Mouse (Mus musculus): Measurements from ENCODE around the gene Mdm4. TPM values are rescaled to one million over a fixed set of nuclear protein-coding genes. Genes with fewer than 3 reads are reported as not detected.
A peak's percentile ranks its signal among the peaks of the same experiment; 100 is the strongest.

Mdm4 gene
- 39.6 and 46.7 TPM in 2 replicates for polyA plus RNA-seq (2012; rRNA removed)

- no peaks in the 10 kb centered on the region for H3K27me3 ChIP-seq (ENCODE audit: control insufficient read depth, insufficient read depth, low read length)
- no peaks in the 10 kb centered on the region for H3K36me3 ChIP-seq (ENCODE audit: control insufficient read depth, insufficient read depth, low read length)
- TF ChIP-seq POLR2A (IDR thresholded peaks at IDR 0.05; ENCODE audit: control insufficient read depth, low read depth, low read length) (no peak), CTCF (IDR thresholded peaks at IDR 0.05; ENCODE audit: control insufficient read depth, insufficient read depth, insufficient replicate concordance, low read depth, low read length) (no peak)
- H3K4me1 ChIP-seq (ENCODE audit: control insufficient read depth, insufficient read depth, low read length), result peaks cover 2% of the 10 kb centered on the region; the same call in 1 of the 2 replicates
- no peak within 1 kb of the TSS for H3K27ac ChIP-seq (ENCODE audit: control insufficient read depth, insufficient read depth, low read depth, low read length)
- no peak within 1 kb of the TSS for H3K4me3 ChIP-seq (ENCODE audit: control insufficient read depth, low read depth, low read length)
Observed at GRCm38 (mm10) chr1:133030461-133030860, at the start of gene Mdm4. TSS of gene Mdm4 (minus strand) at chr1:133030561.

- TF ChIP-seq POLR2A (IDR thresholded peaks at IDR 0.05; ENCODE audit: control insufficient read depth, low read depth, low read length), result no peak
- no peak for TF ChIP-seq CTCF (IDR thresholded peaks at IDR 0.05; ENCODE audit: control insufficient read depth, insufficient read depth, insufficient replicate concordance, low read depth, low read length)
- Histone ChIP-seq H3K27ac (ENCODE audit: control insufficient read depth, insufficient read depth, low read depth, low read length) (no peak overlapping the region), H3K36me3 (ENCODE audit: control insufficient read depth, insufficient read depth, low read length) (no peaks in the 10 kb centered on the region), H3K4me3 (ENCODE audit: control insufficient read depth, low read depth, low read length) (no peak overlapping the region), H3K4me1 (ENCODE audit: control insufficient read depth, insufficient read depth, low read length) (peaks cover 2% of the 10 kb centered on the region; the same call in 1 of the 2 replicates), H3K27me3 (ENCODE audit: control insufficient read depth, insufficient read depth, low read length) (no peaks in the 10 kb centered on the region)
Observed at GRCm38 (mm10) chr1:133080079-133080561, 49.8 kb upstream of the Mdm4 start.

- Histone ChIP-seq H3K27ac (ENCODE audit: control insufficient read depth, insufficient read depth, low read depth, low read length) (no peak overlapping the region), H3K36me3 (ENCODE audit: control insufficient read depth, insufficient read depth, low read length) (no peaks in the 10 kb centered on the region)
Observed at GRCm38 (mm10) chr1:133079509-133079908, 49.1 kb upstream of the Mdm4 start.

GRCm38 (mm10) chr1:133078338-133078727, 48.0 kb upstream of the Mdm4 start:
- Histone ChIP-seq H3K36me3 (ENCODE audit: control insufficient read depth, insufficient read depth, low read length) (no peaks in the 10 kb centered on the region), H3K4me1 (ENCODE audit: control insufficient read depth, insufficient read depth, low read length) (peaks cover 2% of the 10 kb centered on the region; the same call in 1 of the 2 replicates)

More at GRCm38 (mm10) chr1:133079509-133079908, 49.1 kb upstream of the Mdm4 start:
- Histone ChIP-seq H3K4me3 (ENCODE audit: control insufficient read depth, low read depth, low read length) (no peak overlapping the region), H3K27me3 (ENCODE audit: control insufficient read depth, insufficient read depth, low read length) (no peaks in the 10 kb centered on the region), H3K4me1 (ENCODE audit: control insufficient read depth, insufficient read depth, low read length) (peaks cover 2% of the 10 kb centered on the region; the same call in 1 of the 2 replicates)
- TF ChIP-seq POLR2A (IDR thresholded peaks at IDR 0.05; ENCODE audit: control insufficient read depth, low read depth, low read length) (no peak), CTCF (IDR thresholded peaks at IDR 0.05; ENCODE audit: control insufficient read depth, insufficient read depth, insufficient replicate concordance, low read depth, low read length) (no peak)

GRCm38 (mm10) chr1:133077606-133078337, 47.4 kb upstream of the Mdm4 start:
- Histone ChIP-seq H3K4me1 (ENCODE audit: control insufficient read depth, insufficient read depth, low read length) (peaks cover 2% of the 10 kb centered on the region; the same call in 1 of the 2 replicates), H3K27ac (ENCODE audit: control insufficient read depth, insufficient read depth, low read depth, low read length) (peak overlapping the region; percentile 12; the same call in 1 of the 2 replicates), H3K27me3 (ENCODE audit: control insufficient read depth, insufficient read depth, low read length) (no peaks in the 10 kb centered on the region), H3K36me3 (ENCODE audit: control insufficient read depth, insufficient read depth, low read length) (no peaks in the 10 kb centered on the region), H3K4me3 (ENCODE audit: control insufficient read depth, low read depth, low read length) (no peak overlapping the region)
- no peak for TF ChIP-seq POLR2A (IDR thresholded peaks at IDR 0.05; ENCODE audit: control insufficient read depth, low read depth, low read length)
- TF ChIP-seq CTCF (IDR thresholded peaks at IDR 0.05; ENCODE audit: control insufficient read depth, insufficient read depth, insufficient replicate concordance, low read depth, low read length), result no peak

More at GRCm38 (mm10) chr1:133078338-133078727, 48.0 kb upstream of the Mdm4 start:
- Histone ChIP-seq H3K27ac (ENCODE audit: control insufficient read depth, insufficient read depth, low read depth, low read length) (peak overlapping the region; percentile 12; the same call in 1 of the 2 replicates), H3K27me3 (ENCODE audit: control insufficient read depth, insufficient read depth, low read length) (no peaks in the 10 kb centered on the region), H3K4me3 (ENCODE audit: control insufficient read depth, low read depth, low read length) (no peak overlapping the region)
- TF ChIP-seq POLR2A (IDR thresholded peaks at IDR 0.05; ENCODE audit: control insufficient read depth, low read depth, low read length), result no peak
- no peak for TF ChIP-seq CTCF (IDR thresholded peaks at IDR 0.05; ENCODE audit: control insufficient read depth, insufficient read depth, insufficient replicate concordance, low read depth, low read length)

- TF ChIP-seq POLR2A (IDR thresholded peaks at IDR 0.05; ENCODE audit: control insufficient read depth, low read depth, low read length) (no peak), CTCF (IDR thresholded peaks at IDR 0.05; ENCODE audit: control insufficient read depth, insufficient read depth, insufficient replicate concordance, low read depth, low read length) (no peak)
Observed at GRCm38 (mm10) chr1:133076681-133077514, 46.5 kb upstream of the Mdm4 start.

More at GRCm38 (mm10) chr1:133076681-133077514, 46.5 kb upstream of the Mdm4 start:
- Histone ChIP-seq H3K27ac (ENCODE audit: control insufficient read depth, insufficient read depth, low read depth, low read length) (peak overlapping the region; percentile 12; the same call in 1 of the 2 replicates), H3K4me1 (ENCODE audit: control insufficient read depth, insufficient read depth, low read length) (peaks cover 2% of the 10 kb centered on the region; the same call in 1 of the 2 replicates), H3K27me3 (ENCODE audit: control insufficient read depth, insufficient read depth, low read length) (no peaks in the 10 kb centered on the region), H3K36me3 (ENCODE audit: control insufficient read depth, insufficient read depth, low read length) (no peaks in the 10 kb centered on the region), H3K4me3 (ENCODE audit: control insufficient read depth, low read depth, low read length) (no peak overlapping the region)
